11 mouse cellular contexts compared by ENCODE assay signal in genomic region chr5:57899018-57899614, GRCm38 (mm10).
A peak's percentile ranks its signal among the peaks of the same experiment; 100 is the strongest.
DNase-seq lines count a peak whose midpoint lies in the region; ATAC-seq lines count a peak whose summit lies in the region.
"Had no signal": no experiment of that assay in that cellular context is flagged by ENCODE, and none has a peak within 500 bp of the region (broad histone marks: within the 10 kb centered on the region; RNA-seq: fewer than 3 reads in every experiment).

No protein-coding gene starts in this region.

- no peaks in the 10 kb centered on the region for H3K27me3 ChIP-seq in heart, embryonic 12.5 days (replicated peaks)
- no peaks in the 10 kb centered on the region for H3K27me3 ChIP-seq in midbrain, embryonic 11.5 days (ENCODE audit: control insufficient read depth, insufficient read depth, low read length)
- H3K27me3 ChIP-seq: embryonic facial prominence, embryonic 13.5 days; limb, embryonic 13.5 days; Patski had no signal

- no peak for ATAC-seq in heart, embryonic 12.5 days (ENCODE audit: insufficient number of reproducible peaks, low FRiP score)
- peak; percentile 100 for ATAC-seq in megakaryocyte-erythroid progenitor cell, adult 5-6 weeks (replicated peaks; ENCODE audit: low FRiP score, low TSS enrichment, poor library complexity, severe bottlenecking)
- no peak for ATAC-seq in midbrain, embryonic 11.5 days (ENCODE audit: low FRiP score)
- ATAC-seq: Patski had no signal

- H3K4me2 ChIP-seq in heart, embryonic 12.5 days: no peak overlapping the region
- H3K4me2 ChIP-seq in midbrain, embryonic 11.5 days: no peak overlapping the region
- H3K4me2 ChIP-seq: embryonic facial prominence, embryonic 13.5 days; limb, embryonic 13.5 days had no signal

- peak; percentile 36 to 52 for DNase-seq in heart, adult 18-20 months
- DNase-seq in adrenal gland, postnatal 25 days: peak; percentile 2
- peak; percentile 9 to 15 for DNase-seq in heart, postnatal 14 days
- DNase-seq in kidney, adult 8-10 months: no peak
- DNase-seq in midbrain, embryonic 11.5 days (ENCODE audit: low spot score, missing footprints): no peak
- no peak for DNase-seq in natural killer cell, adult 2 months (ENCODE audit: low spot score in 2 of 2)

- no peaks in the 10 kb centered on the region for H3K9me3 ChIP-seq in heart, embryonic 12.5 days (replicated peaks)
- no peaks in the 10 kb centered on the region for H3K9me3 ChIP-seq in midbrain, embryonic 11.5 days (ENCODE audit: control insufficient read depth, low read length)
- H3K9me3 ChIP-seq: embryonic facial prominence, embryonic 13.5 days; limb, embryonic 13.5 days had no signal

- no peak overlapping the region for H3K27ac ChIP-seq in heart, embryonic 12.5 days (ENCODE audit: poor library complexity, severe bottlenecking)
- no peak overlapping the region for H3K27ac ChIP-seq in midbrain, embryonic 11.5 days (ENCODE audit: low read depth, low read length)
- H3K27ac ChIP-seq: embryonic facial prominence, embryonic 13.5 days; limb, embryonic 13.5 days had no signal

- no peak overlapping the region for H3K4me3 ChIP-seq in heart, embryonic 12.5 days
- no peak overlapping the region for H3K4me3 ChIP-seq in midbrain, embryonic 11.5 days (ENCODE audit: low read depth, low read length)
- H3K4me3 ChIP-seq: embryonic facial prominence, embryonic 13.5 days; limb, embryonic 13.5 days had no signal

- no peak overlapping the region for H3K9ac ChIP-seq in heart, embryonic 12.5 days
- H3K9ac ChIP-seq in midbrain, embryonic 11.5 days (ENCODE audit: low read length): no peak overlapping the region
- H3K9ac ChIP-seq: embryonic facial prominence, embryonic 13.5 days; limb, embryonic 13.5 days had no signal

- H3K36me3 ChIP-seq in heart, embryonic 12.5 days: no peaks in the 10 kb centered on the region
- no peaks in the 10 kb centered on the region for H3K36me3 ChIP-seq in midbrain, embryonic 11.5 days (ENCODE audit: control insufficient read depth, insufficient read depth, low read length)
- H3K36me3 ChIP-seq: embryonic facial prominence, embryonic 13.5 days; limb, embryonic 13.5 days had no signal

- peaks cover 11% of the 10 kb centered on the region for H3K4me1 ChIP-seq in heart, embryonic 12.5 days (replicated peaks)
- H3K4me1 ChIP-seq in midbrain, embryonic 11.5 days (ENCODE audit: control insufficient read depth, insufficient read depth, low read length): no peaks in the 10 kb centered on the region
- H3K4me1 ChIP-seq: embryonic facial prominence, embryonic 13.5 days; limb, embryonic 13.5 days had no signal

- intact Hi-C loops in heart, postnatal 14 days (cut with DNase I): no loop called here

- 30% methylated on average over 7 of the region's 7 CpGs for WGBS in heart, embryonic 12.5 days
- WGBS in midbrain, embryonic 11.5 days: 78% methylated on average over 7 of the region's 7 CpGs

Comparison
In these comparisons a context has a peak if more than half of its experiments do, and no peak if none do; other contexts are left out.
1. DNase-seq: peak in heart, adult 18-20 months (2 of 2), adrenal gland, postnatal 25 days (single experiment) and heart, postnatal 14 days (2 of 2); none in kidney, adult 8-10 months (0 of 2), midbrain, embryonic 11.5 days (single experiment) and natural killer cell, adult 2 months (0 of 2).